Mouse (Mus musculus): ENCODE results near the gene Gm17577. TPM values are rescaled to one million over a fixed set of nuclear protein-coding genes. Genes with fewer than 3 reads are reported as not detected.
"Not testable (repeated sequence)": the region's sequence is repeated elsewhere in the genome, so short reads cannot be mapped to it uniquely, and the experiment has no call there.

Gm17577 gene
- polyA plus RNA-seq (2012) = not detected in 2 replicates

- TF ChIP-seq GATA1 (IDR thresholded peaks at IDR 0.05; ENCODE audit: low read length) = not testable (repeated sequence)
These were observed at the start of gene Gm17577 for GRCm38 (mm10) chrX:123246807-123247206. Gene Gm17577 (minus strand): TSS chrX:123246907.

GRCm38 (mm10) chrX:123222381-123222780 lies 24.3 kb downstream of the Gm17577 start, which contains the start of gene Srsx:
Gene Srsx (minus strand): TSS chrX:123222481.
- TF ChIP-seq GATA1 (IDR thresholded peaks at IDR 0.05; ENCODE audit: low read length) = not testable (repeated sequence)

Other genes starting within 250 kb of the Gm17577 start
- not detected in 2 replicates for gene Gm17521, start 217.2 kb downstream of the Gm17577 start, polyA plus RNA-seq (2012)
- gene Cldn34c1, start 143.4 kb downstream of the Gm17577 start, polyA plus RNA-seq (2012) = not detected in 2 replicates
- not detected in 2 replicates for gene Srsx, start 24.4 kb downstream of the Gm17577 start, polyA plus RNA-seq (2012)

All from G1E-ER4 (cell line).